Mouse (Mus musculus): ENCODE data around the gene Alkbh2.
A peak's percentile ranks its signal among the peaks of the same experiment; 100 is the strongest.

Gene Alkbh2

GRCm38 (mm10) chr5:114099709-114100389, 28.2 kb downstream of the Alkbh2 start:
- DNase-seq: peak; percentile 93

DNA sequence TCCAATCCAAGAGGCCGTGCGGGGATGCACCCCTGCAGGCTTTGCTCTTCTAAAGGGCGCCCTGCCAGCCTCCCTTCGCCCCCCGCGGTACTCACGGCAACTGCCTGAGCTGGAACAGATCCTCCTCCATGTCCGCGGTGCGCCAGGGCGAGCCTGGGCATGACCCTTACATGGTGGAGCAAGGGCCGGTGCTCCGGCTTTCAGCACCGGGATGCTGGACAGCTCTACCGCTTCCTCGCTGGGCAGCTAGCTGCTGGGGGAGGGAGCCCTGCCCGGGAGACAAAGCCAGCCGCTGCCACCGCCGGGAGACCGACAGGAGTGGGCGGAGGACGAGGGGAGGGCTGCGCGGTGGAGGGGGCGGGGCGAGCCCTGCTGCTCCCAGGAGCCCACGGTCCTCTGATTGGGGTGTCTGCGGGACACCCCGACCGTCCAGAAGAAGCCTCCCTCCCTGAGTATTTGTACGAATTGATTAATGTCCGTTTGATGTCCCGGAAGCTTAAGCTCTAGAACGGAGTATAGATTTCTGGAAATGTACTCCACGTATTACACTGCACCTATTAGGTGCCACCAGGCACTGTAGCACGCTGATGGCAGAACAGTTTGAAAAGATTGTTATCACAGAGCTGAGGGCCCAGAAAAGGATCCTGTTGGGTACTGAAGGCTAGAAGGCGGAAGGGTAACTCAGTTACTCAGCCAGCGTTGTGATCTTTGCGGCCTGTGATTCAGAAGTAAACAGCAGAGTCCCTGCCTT, 36.8 kb downstream of the Alkbh2 start, which contains the start of gene Svop:
TSS of gene Svop (minus strand) at position 514 of the 751 bp plus-strand sequence.
- peak; percentile 51 for DNase-seq

DNA sequence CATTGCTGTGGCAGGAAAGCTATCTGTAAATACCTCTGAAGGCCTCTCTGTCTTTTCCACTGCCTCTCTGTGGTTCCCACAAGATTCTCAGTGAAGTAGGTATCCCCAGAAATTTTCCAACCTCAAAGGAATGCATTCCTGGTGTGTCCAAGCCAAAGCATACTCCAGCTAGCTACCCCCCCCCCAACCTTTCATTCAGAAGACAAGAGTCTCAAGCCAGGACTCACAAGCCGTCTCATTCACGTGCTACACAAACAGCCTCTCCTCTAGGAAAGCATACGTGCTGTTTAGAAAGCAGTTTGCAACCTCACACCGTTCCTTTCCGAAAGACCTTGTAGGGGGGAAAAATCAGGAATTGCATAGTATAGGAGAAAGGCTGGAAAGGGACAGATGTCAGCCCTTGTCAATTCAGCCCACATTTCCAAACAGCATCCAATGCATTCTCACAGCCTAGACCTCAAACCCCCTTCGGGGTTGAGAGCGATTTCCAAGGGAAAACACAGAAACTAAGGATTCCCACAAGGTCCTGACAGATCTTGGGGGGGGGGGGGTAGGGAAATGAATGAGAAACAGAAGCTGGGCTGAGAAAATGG, 37.5 kb downstream of the Alkbh2 start:
- DNase-seq: no peak

DNA sequence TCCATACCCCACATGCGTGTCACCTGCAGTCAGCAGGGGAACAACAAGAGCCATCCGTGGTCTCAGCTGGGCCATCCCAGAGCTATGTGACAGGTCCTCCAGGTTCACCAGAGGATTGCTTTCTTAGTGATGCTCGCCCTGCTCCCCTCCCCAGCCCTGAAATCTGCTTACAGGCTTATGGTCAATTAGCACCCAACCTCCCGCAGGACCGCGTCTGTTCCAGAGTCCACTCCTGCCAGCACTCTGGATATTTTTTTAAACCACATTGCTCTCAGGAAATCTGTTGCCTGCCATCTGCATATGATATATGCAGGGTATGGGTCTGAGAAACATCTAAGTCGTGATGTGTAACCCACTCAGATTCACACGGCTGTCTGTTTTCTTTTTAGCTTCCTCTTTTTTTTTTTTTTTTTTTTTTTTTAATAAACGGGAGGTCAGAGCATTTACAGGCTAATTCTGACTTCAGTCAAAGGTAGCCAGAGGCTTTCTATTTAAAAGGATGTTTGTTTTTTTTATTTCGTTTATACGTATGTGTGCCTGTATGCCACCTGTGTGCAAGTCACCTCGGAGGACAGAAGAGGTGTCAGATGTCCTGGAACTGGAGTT, 40.0 kb downstream of the Alkbh2 start:
- no peak for DNase-seq

DNA sequence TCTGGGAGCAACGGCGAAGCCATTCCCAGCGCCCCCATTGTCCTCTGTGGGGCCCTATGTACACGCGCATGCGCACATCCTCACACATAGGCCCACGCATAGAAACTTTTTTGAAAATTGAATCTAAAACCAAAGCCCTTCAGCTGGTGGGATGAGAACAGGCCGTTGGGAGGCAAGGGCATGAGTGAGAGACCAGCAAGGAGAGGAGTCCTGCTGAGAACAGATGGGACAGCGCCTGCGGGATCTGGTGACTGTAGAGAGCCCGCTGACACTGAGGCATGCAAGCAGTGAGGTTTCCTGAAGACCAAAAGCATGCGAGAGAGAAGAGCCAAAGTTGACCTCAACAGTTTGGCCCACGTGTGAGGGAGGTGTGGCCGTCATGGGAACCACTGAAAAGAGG, 42.5 kb downstream of the Alkbh2 start:
- no peak for DNase-seq

- DNase-seq: no peak
These were observed 51.0 kb downstream of the Alkbh2 start for GRCm38 (mm10) chr5:114077009-114077408.

All from thymus, postnatal 14 days (tissue).